Mouse (Mus musculus) G1E (cell line): Measurements from ENCODE around the gene Actl10. TPM values are rescaled to one million over a fixed set of nuclear protein-coding genes. Genes with fewer than 3 reads are reported as not detected.

Experiments used
- ATAC-seq: 2 replicates; pipeline ENCODE4 v1.8.0; 2016; ENCODE audit warnings: mild to moderate bottlenecking; ENCODE audit not compliant: insufficient number of reproducible peaks, poor library complexity, low FRiP score, severe bottlenecking; ENCODE audit errors: extremely low read depth
- DNase-seq: peaks from one replicate; pipeline ENCODE4 v3.0.0; 2012; ENCODE audit warnings: low spot score
- H3K27me3 ChIP-seq: 2 replicates; pipeline ENCODE4 v1.6.1; 2012; ENCODE audit warnings: mild to moderate bottlenecking, low read length, inconsistent platforms; ENCODE audit not compliant: insufficient read depth
- H3K36me3 ChIP-seq: replicated peaks from 2 replicates; pipeline ENCODE3; 2012; ENCODE audit warnings: mild to moderate bottlenecking, inconsistent platforms
- H3K4me1 ChIP-seq: 2 replicates; pipeline ENCODE4 v1.6.1; 2012; ENCODE audit warnings: low read depth, low read length, inconsistent platforms, mixed read lengths; ENCODE audit not compliant: insufficient read depth
- H3K4me3 ChIP-seq: 2 replicates; pipeline ENCODE4 v1.5.1; 2012; ENCODE audit warnings: low read depth, mild to moderate bottlenecking, inconsistent platforms, low read length, moderate library complexity, mixed read lengths
- H3K9me3 ChIP-seq: replicated peaks from 2 replicates; pipeline ENCODE4 v1.6.1; 2012; ENCODE audit warnings: inconsistent platforms
- CTCF ChIP-seq: IDR thresholded peaks from 2 replicates; pipeline ENCODE4 v1.5.1; 2012; ENCODE audit warnings: low read depth, low read length, inconsistent platforms, mixed read lengths
- GATA1 ChIP-seq: IDR thresholded peaks from 2 replicates; pipeline ENCODE4 v1.6.1; 2012; ENCODE audit warnings: borderline replicate concordance, low read length, inconsistent platforms, mixed read lengths
- GATA2 ChIP-seq: IDR thresholded peaks from 2 replicates; pipeline ENCODE4 v1.6.1; 2012; ENCODE audit warnings: low read depth, low read length, inconsistent platforms, borderline replicate concordance
- POLR2AphosphoS5 ChIP-seq: IDR thresholded peaks from 2 replicates; pipeline ENCODE4 v1.6.1; 2012; ENCODE audit warnings: low read depth, low read length, inconsistent platforms; ENCODE audit not compliant: insufficient replicate concordance
- TAL1 ChIP-seq: conservative IDR thresholded peaks from 2 replicates; pipeline ENCODE4 v1.6.1; 2012; ENCODE audit warnings: low read depth, low read length, inconsistent platforms, mixed read lengths
- polyA plus RNA-seq: library from polyadenylated mRNA; stranded (reverse); fragments of >175 nt; gene quantifications from 2 replicates; pipeline ENCODE4 v1.2.3, GENCODE M21; 2012
- total RNA-seq, 2 experiments: library from RNA; stranded (forward) in 1 of 2; stranded (reverse) in 1 of 2; fragments of 200-1000 nt in 1 of 2; fragments of >200 nt in 1 of 2; fragmentation: Nextera tagmentation in 1 of 2; gene quantifications; 2 replicates each; pipeline ENCODE4 v1.2.3; 2014 to 2017

Gene Actl10
- total and polyA plus RNA-seq, 3 experiments = 0.22 to 0.53 TPM; not detected in 1

DNA sequence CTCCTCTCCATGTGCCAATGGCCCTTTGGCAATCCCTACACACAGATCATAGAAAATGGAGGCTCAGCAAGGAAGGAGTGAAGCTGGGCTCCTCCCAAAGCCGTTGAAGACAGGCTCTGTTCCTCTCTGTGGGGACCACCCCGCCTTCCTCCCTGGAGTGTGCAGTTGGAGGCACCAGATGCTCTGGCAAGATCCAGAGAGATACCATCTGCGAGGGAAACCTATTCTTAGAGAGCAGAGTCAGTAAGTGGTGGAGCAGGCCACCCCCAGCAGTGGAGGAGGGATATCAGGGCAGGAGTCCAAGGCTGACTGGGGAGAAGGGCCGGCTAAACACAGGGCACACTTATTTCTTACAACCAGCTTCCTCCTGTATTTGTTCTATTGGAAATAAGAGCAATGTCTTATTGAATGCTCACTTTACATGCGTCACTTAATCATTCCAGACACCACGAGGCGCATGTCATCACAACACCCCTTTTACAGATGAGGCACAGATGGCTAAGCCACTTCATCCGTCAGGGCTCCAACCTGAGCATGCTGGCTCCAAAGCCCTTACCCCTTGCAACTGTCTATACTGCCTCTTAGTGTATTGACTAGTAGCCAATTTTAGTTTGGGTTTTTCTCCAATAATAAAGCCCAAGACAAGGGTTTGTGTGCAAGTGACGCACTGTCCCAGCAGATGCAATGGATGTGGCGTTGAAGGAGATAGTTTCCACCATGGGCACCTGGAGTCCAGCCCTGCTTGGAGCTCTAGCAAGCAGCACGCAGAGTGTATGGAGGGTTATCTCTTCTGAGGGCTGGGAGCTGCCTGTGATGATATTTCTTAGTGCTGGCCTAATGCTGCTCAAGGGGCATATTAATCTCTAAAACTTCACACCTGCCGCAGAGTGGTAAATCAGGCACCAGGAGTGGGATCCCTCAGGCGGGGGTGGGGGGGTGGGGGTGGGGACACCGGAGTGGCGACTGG lies 32.6 kb downstream of the Actl10 start:
- Histone ChIP-seq H3K9me3 (no peaks in the 10 kb centered on the region), H3K27me3 (no peaks in the 10 kb centered on the region; the same call in 1 of the 2 replicates), H3K4me3 (no peak overlapping the region; the same call in 1 of the 2 replicates), H3K4me1 (peaks cover 40% of the 10 kb centered on the region), H3K36me3 (peaks cover 24% of the 10 kb centered on the region)
- ATAC-seq (peak; percentile 86), DNase-seq (peak; percentile 60)
- TF ChIP-seq CTCF = no peak
- TF ChIP-seq GATA1 = no peak
- TF ChIP-seq TAL1 = peak; percentile 34; the same call in 1 of the 2 replicates

DNA sequence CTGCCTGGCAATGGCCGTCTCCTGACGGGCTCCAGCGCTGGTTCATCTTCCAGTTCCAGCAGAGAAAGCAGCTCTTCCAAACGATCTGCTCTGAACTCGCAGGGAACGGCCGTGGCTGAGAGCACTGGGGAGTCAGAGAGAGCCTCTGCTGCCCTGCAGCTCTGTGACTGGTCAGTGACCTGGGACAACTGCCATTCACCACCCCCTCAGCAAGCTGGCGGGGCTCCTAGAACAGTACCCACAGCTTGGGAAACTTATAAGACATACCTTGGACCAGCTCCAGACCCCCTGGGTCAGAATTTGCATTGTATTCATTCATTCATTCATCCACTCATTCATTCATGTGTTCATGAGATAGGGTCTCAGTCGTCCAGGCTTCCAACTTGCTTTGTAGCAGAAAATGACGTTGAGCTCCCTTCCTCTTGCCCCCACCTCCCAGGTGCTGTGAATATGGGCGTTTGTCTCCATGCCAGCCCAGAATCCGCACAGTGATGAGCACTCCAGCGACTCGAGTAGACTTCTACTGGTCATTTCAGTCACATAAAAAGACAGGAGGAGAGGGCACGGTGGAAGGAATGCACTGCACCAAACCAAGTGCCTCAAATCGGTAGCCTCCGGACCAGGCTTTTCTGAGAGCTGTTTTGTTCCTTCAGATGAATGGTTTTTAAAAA lies 33.5 kb downstream of the Actl10 start:
- peaks cover 38% of the 10 kb centered on the region for H3K4me1 ChIP-seq
- no peaks in the 10 kb centered on the region; the same call in 1 of the 2 replicates for H3K27me3 ChIP-seq
- H3K36me3 ChIP-seq = peaks cover 28% of the 10 kb centered on the region
- DNase-seq (no peak), ATAC-seq (no peak)
- TF ChIP-seq TAL1 (no peak), CTCF (no peak), GATA1 (no peak), POLR2AphosphoS5 (no peak), GATA2 (no peak)
- H3K4me3 ChIP-seq = no peak overlapping the region
- H3K9me3 ChIP-seq = no peaks in the 10 kb centered on the region

GRCm38 (mm10) chr2:154586405-154586804 lies 34.8 kb downstream of the Actl10 start:
- Histone ChIP-seq H3K36me3 (peaks cover 32% of the 10 kb centered on the region), H3K4me3 (no peak overlapping the region), H3K9me3 (no peaks in the 10 kb centered on the region), H3K4me1 (peaks cover 36% of the 10 kb centered on the region), H3K27me3 (no peaks in the 10 kb centered on the region)
- DNase-seq = no peak
- no peak for TF ChIP-seq TAL1
- TF ChIP-seq CTCF = peak; percentile 54
- no peak for TF ChIP-seq POLR2AphosphoS5
- no peak for ATAC-seq

DNA sequence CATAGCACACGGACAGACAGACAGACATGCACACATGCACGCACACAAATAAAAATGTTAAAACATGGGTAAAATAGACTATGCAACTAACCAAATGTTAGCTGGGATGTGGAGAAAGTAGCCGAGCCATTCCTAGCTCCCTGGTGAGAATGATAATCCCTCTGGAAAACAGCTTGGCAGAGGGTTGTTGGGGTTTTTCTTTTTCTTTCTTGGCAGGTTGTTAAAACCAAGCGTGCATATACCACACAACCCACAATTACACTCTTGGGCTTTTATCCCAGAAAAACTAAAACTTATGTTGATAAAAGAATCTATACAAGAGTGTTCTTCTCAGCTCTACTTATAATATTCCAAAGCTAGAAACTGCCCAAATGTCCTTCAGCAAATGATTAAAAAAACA lies 37.5 kb downstream of the Actl10 start:
- no peaks in the 10 kb centered on the region for H3K27me3 ChIP-seq
- H3K4me3 ChIP-seq = no peak overlapping the region
- ATAC-seq = no peak
- no peak for DNase-seq
- TF ChIP-seq CTCF (no peak), POLR2AphosphoS5 (no peak), GATA2 (no peak), TAL1 (no peak), GATA1 (no peak)
- no peaks in the 10 kb centered on the region for H3K9me3 ChIP-seq
- peaks cover 56% of the 10 kb centered on the region for H3K36me3 ChIP-seq
- peaks cover 15% of the 10 kb centered on the region for H3K4me1 ChIP-seq

DNA sequence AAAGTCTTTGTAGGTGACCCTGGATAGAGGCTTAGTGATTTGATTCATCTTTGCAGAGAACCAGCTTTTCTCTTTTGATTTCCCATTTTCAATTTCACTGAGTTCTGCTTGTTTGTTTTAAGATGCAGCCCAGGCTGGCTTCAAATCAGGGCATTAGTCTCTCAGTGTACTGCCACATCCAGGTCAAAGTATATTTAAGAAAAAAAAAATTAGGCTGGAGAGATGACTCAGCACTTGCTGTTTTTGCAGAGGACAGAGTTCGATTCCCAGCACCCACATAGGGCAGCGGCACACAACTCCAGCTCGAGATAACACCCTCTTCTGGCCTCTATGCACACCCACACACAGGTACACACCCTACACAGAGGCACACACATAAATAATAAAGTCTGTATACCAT lies 39.7 kb downstream of the Actl10 start:
- DNase-seq (no peak), ATAC-seq (no peak)
- H3K9me3 ChIP-seq = no peaks in the 10 kb centered on the region
- peaks cover 73% of the 10 kb centered on the region for H3K36me3 ChIP-seq
- TF ChIP-seq POLR2AphosphoS5 = no peak
- no peak for TF ChIP-seq TAL1
- TF ChIP-seq CTCF = no peak
- no peak for TF ChIP-seq GATA1
- no peak for TF ChIP-seq GATA2
- no peak overlapping the region for H3K4me3 ChIP-seq
- H3K27me3 ChIP-seq = no peaks in the 10 kb centered on the region
- 0 out of 2 replicates have a peak, but pooled peaks cover 4% of the 10 kb centered on the region for H3K4me1 ChIP-seq

- DNase-seq = no peak
- Histone ChIP-seq H3K4me1 (no peaks in the 10 kb centered on the region), H3K4me3 (no peak overlapping the region), H3K9me3 (no peaks in the 10 kb centered on the region), H3K36me3 (peaks cover 69% of the 10 kb centered on the region), H3K27me3 (no peaks in the 10 kb centered on the region)
- TF ChIP-seq TAL1 = no peak
- peak; percentile 58 for TF ChIP-seq CTCF
- no peak for ATAC-seq
Measured at GRCm38 (mm10) chr2:154593025-154593424, 41.4 kb downstream of the Actl10 start.
